Mouse (Mus musculus): ENCODE results near the gene Tmem143. TPM values are rescaled to one million over a fixed set of nuclear protein-coding genes. Genes with fewer than 3 reads are reported as not detected.
A peak's percentile ranks its signal among the peaks of the same experiment; 100 is the strongest.

Gene Tmem143
- polyA plus RNA-seq, 1 experiment = 9.6 TPM

DNA sequence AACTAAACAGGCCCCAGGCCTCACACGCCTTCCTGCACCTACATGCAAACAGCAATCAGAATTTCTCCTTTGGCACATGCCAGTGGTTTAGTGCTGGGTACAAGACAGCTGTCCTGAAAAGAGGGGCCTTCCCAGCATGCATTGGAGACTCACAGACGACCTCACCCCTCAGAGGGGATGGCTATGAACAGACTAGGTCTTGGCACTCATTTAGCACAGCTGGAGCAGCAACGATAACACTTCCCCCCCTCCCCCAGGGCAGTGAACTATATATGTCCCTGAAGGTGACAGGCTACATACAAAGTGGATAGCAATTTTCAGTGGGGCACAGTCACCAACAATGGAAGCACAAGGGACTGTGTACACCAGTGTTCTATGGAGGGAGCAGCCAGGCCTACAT lies 32.3 kb upstream of the Tmem143 start:
- Histone ChIP-seq H3K27ac (ENCODE audit: control insufficient read depth, insufficient read depth, low read depth, low read length, poor library complexity) (no peak overlapping the region), H3K4me1 (ENCODE audit: control insufficient read depth, insufficient read depth, low read length) (no peaks in the 10 kb centered on the region; the same call in 1 of the 2 replicates), H3K4me3 (replicated peaks; ENCODE audit: control insufficient read depth, low read depth, low read length) (no peak overlapping the region)
- 73% methylated on average over 3 of the region's 3 CpGs for WGBS
- TF ChIP-seq CTCF (IDR thresholded peaks at IDR 0.05; ENCODE audit: control insufficient read depth, insufficient read depth, low read length) (no peak), POLR2A (IDR thresholded peaks at IDR 0.05; ENCODE audit: borderline replicate concordance, control insufficient read depth, low read depth, low read length) (no peak)

DNA sequence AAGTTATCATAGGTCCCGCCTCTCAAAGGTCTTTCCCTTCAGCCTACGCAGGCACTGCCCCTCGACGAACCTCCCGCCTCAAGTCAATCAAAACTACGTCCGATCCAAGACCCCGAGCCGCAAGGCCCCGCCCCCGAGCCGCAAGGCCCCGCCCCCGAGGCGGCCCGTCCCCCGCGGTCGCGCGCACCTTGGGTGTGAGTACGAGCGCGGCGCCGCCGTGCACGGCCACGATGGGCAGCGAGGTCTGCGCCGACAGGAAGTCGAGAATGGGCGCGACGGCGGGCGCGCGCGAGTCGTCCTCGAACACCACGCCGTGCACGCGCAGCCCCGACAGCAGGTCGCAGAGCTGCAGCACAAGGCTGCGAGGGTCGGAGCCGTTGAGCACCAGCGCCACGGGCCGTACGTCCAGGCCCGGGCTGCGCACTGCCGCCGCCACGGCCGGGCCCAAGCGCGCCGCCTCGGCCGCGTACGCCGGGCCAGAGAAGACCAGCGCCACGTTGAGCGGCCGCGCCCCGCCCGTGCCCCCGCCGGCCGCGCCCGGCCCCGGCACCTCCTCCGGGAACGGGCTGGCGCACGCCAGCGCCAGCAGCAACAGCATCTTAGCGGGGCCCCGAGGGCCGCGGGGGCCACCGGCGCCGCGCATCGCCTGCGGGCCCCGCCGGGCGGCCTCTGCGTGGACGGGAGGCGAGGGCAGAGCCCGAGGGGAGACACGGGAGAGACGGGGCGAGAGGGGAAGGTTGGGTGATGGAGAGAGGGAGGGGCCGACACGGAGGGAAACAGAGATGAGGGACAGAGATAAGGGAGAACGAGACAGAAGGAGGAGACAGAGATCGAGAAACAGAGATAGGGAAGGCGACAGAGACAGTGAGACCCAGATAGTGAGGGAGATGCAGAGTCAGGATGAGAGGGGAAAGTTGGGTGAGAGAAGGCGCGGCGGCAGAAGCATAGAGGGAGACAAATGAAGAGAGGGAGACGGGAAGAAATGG lies 30.5 kb upstream of the Tmem143 start:
- 2% methylated on average over 117 of the region's 117 CpGs for WGBS
- Histone ChIP-seq H3K27ac (ENCODE audit: control insufficient read depth, insufficient read depth, low read depth, low read length, poor library complexity) (peak overlapping the region; percentile 70), H3K4me3 (replicated peaks; ENCODE audit: control insufficient read depth, low read depth, low read length) (peak overlapping the region; percentile 74), H3K4me1 (ENCODE audit: control insufficient read depth, insufficient read depth, low read length) (no peaks in the 10 kb centered on the region; the same call in 1 of the 2 replicates)
- TF ChIP-seq CTCF (IDR thresholded peaks at IDR 0.05; ENCODE audit: control insufficient read depth, insufficient read depth, low read length) (no peak), POLR2A (IDR thresholded peaks at IDR 0.05; ENCODE audit: borderline replicate concordance, control insufficient read depth, low read depth, low read length) (peak; percentile 72; the same call in 1 of the 2 replicates)

DNA sequence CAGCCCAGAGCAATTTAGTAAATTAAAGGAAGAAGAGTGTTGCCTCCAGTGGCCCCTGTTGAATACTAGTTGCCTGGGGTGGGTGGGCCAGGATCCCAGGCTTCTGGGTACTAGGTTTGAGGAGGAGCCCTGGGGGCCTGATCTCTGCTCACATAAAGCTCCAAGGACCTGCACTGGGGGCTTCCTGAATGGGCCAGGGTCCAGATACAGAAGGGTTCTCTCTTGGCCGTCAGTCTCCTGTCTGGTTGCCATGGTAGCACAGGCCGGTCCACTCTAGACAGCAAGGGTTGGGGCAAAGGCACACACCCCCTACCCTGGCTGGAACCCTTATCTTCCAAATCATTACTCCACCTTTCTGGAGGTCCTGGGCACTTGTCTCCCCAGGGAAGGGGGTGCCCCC lies 28.9 kb upstream of the Tmem143 start:
- TF ChIP-seq CTCF (IDR thresholded peaks at IDR 0.05; ENCODE audit: control insufficient read depth, insufficient read depth, low read length) (no peak), POLR2A (IDR thresholded peaks at IDR 0.05; ENCODE audit: borderline replicate concordance, control insufficient read depth, low read depth, low read length) (no peak)
- 76% methylated on average over 2 of the region's 2 CpGs for WGBS
- Histone ChIP-seq H3K4me1 (ENCODE audit: control insufficient read depth, insufficient read depth, low read length) (no peaks in the 10 kb centered on the region; the same call in 1 of the 2 replicates), H3K27ac (ENCODE audit: control insufficient read depth, insufficient read depth, low read depth, low read length, poor library complexity) (no peak overlapping the region), H3K4me3 (replicated peaks; ENCODE audit: control insufficient read depth, low read depth, low read length) (no peak overlapping the region)

DNA sequence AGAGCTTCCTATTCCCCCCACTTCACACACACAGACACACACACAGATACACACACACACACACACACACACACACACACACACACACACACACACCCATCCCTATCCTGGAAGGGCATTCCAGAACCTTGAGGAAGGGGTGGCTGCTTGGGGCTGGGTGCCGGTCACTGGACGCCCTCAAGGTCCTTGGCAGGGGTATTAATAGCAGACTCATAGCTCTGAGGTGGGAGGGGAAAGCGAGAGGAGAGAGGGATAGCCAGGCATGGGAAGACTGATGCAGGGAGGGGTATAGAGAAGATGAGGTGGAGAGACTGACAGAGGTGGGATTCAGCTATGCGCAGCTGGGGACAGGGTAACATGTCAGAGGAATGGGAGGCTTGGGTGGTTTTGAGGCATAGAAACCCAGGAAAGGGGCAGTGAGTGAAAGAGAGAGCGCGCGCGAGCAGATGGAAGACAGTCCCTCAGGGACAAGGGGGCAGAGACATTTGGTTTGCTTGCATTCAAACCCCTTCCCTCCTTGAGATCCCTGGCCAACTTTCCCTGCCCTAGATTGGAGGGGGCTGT lies 27.6 kb upstream of the Tmem143 start:
- Histone ChIP-seq H3K4me1 (ENCODE audit: control insufficient read depth, insufficient read depth, low read length) (peaks cover 2% of the 10 kb centered on the region; the same call in 1 of the 2 replicates), H3K4me3 (replicated peaks; ENCODE audit: control insufficient read depth, low read depth, low read length) (no peak overlapping the region), H3K27ac (ENCODE audit: control insufficient read depth, insufficient read depth, low read depth, low read length, poor library complexity) (no peak overlapping the region)
- TF ChIP-seq CTCF (IDR thresholded peaks at IDR 0.05; ENCODE audit: control insufficient read depth, insufficient read depth, low read length) (no peak), POLR2A (IDR thresholded peaks at IDR 0.05; ENCODE audit: borderline replicate concordance, control insufficient read depth, low read depth, low read length) (no peak)
- 53% methylated on average over 8 of the region's 8 CpGs for WGBS

DNA sequence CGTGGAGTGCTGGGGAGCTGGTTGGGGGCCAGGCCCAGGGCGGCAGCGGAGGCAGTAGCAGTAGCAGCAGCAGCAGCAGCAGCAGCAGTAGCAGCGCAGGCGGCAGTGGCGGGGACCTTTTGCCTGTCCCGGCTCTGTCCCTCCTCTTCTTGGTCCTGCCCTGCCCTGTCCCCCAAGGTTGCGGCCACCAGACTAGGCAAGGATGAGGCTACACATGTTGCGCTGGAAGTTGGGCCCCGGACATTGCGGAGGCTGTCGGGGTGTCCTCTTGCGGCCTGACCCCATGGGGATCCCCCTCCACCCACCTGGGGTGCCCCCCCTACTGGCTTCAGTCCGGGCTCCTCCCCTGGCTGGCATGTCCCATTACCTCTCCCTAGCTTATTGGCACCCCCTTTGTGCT lies 27.0 kb upstream of the Tmem143 start:
- Histone ChIP-seq H3K4me1 (ENCODE audit: control insufficient read depth, insufficient read depth, low read length) (peaks cover 2% of the 10 kb centered on the region; the same call in 1 of the 2 replicates), H3K4me3 (replicated peaks; ENCODE audit: control insufficient read depth, low read depth, low read length) (no peak overlapping the region), H3K27ac (ENCODE audit: control insufficient read depth, insufficient read depth, low read depth, low read length, poor library complexity) (no peak overlapping the region)
- TF ChIP-seq POLR2A (IDR thresholded peaks at IDR 0.05; ENCODE audit: borderline replicate concordance, control insufficient read depth, low read depth, low read length) (no peak), CTCF (IDR thresholded peaks at IDR 0.05; ENCODE audit: control insufficient read depth, insufficient read depth, low read length) (no peak)
- 9% methylated on average over 14 of the region's 14 CpGs for WGBS

DNA sequence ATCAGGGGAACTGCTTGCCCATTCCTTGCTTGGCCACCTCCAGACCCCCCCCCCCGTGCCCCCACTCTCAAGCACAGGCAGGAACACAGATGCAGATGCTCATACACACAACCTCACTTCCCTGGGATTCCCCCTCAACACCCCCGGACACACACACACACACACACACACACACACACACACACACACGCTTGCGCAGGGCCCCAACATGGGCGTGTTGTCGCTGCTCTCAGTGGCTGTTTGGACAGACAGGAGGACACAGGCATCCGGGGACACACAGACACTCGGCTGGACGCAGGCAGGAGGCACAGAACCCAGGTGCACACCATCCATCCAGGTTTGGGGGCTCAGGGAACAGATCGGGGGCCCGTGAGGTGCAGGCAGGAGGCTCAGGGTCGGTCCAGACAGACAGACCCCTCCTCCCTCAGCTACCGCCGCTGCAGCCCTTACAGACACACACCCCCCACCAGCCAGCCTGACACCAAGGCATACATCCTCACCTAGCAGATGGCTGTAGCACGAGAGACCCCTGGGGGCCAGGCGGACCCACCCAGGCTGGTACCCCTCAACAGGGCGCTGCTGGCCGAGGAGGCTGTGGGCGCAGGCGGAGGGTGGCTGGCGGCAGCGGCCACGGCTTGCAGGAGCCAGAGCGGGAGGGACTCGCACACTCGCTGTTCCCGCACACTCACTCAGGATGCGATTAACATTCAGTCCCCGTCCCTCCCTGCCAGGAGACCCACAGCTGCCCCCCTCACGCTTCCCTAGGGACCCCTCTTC lies 26.3 kb upstream of the Tmem143 start:
- H3K4me3 ChIP-seq (replicated peaks; ENCODE audit: control insufficient read depth, low read depth, low read length) = no peak overlapping the region
- 3% methylated on average over 29 of the region's 30 CpGs for WGBS
- H3K27ac ChIP-seq (ENCODE audit: control insufficient read depth, insufficient read depth, low read depth, low read length, poor library complexity) = no peak overlapping the region
- no peak for TF ChIP-seq POLR2A (IDR thresholded peaks at IDR 0.05; ENCODE audit: borderline replicate concordance, control insufficient read depth, low read depth, low read length)
- no peak for TF ChIP-seq CTCF (IDR thresholded peaks at IDR 0.05; ENCODE audit: control insufficient read depth, insufficient read depth, low read length)
- peaks cover 2% of the 10 kb centered on the region; the same call in 1 of the 2 replicates for H3K4me1 ChIP-seq (ENCODE audit: control insufficient read depth, insufficient read depth, low read length)

DNA sequence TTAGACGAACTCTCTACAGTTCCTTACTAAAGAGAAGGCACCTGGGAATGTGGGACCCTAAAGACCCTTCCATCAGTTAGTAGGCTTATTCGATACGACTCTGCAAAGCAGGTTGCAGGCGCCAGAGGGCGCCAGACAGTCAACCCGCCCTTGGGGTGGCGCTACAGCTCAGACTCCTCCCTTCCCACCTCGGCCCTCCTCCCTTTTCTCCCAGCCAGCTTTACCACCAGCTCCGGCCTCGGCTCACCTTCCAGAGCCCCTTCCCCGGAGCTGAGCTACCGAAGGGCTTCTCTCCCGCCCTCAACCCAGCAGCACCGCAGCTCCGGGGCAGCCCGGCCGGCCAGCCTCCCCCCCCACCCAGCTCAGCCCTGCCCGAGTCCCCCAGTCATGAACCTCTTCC lies 24.1 kb upstream of the Tmem143 start, which contains the start of gene Kdelr1:
Kdelr1 (plus strand) TSS at position 149 of the 400 bp plus-strand sequence.
- WGBS = 0% methylated on average over 18 of the region's 18 CpGs
- TF ChIP-seq CTCF (IDR thresholded peaks at IDR 0.05; ENCODE audit: control insufficient read depth, insufficient read depth, low read length) = peak; percentile 99
- peak; percentile 74; the same call in 1 of the 2 replicates for TF ChIP-seq POLR2A (IDR thresholded peaks at IDR 0.05; ENCODE audit: borderline replicate concordance, control insufficient read depth, low read depth, low read length)
- peaks cover 2% of the 10 kb centered on the region; the same call in 1 of the 2 replicates for H3K4me1 ChIP-seq (ENCODE audit: control insufficient read depth, insufficient read depth, low read length)
- H3K27ac ChIP-seq (ENCODE audit: control insufficient read depth, insufficient read depth, low read depth, low read length, poor library complexity) = peak within 1 kb of the TSS; percentile 82
- peak within 1 kb of the TSS; percentile 91 for H3K4me3 ChIP-seq (replicated peaks; ENCODE audit: control insufficient read depth, low read depth, low read length)

Measured in bone marrow, adult 2 months (tissue).